In the genomic region with DNA sequence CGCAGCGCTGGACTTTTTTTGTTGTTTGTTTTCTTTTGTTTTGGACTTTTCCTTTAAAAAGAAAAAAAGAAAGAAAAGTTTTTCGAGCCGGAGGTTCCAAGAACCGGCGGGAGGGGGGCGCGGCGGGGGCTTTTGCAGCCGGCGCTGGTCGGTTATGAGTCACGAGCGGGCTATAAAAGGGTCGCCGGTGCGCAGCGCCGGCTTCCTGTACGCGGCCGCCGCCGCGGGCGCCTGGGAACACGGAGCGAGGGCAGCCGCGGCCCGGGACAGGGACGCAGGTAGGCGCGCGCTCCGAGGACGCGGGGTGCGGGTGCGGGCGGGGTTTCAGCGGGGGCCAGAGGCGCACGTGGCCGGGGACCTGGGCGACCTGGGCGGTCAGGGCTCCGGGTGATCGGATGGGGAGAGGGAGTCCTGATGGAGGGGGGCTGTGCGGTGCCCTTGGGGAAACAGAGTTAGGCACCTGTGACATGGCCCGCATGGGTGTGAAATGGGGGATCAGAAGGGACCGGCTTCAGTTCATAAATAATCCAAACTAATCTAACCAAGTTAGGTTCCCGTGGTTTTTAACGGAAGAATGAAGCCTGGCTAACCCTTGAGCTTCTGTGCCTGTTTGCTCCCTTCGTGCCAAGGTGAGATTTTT, we compare ENCODE assay signal across 8 mouse cellular contexts. TPM values are rescaled to one million over a fixed set of nuclear protein-coding genes. Genes with fewer than 3 reads are reported as not detected.
DNase-seq lines count a peak whose midpoint lies in the region; ATAC-seq lines count a peak whose summit lies in the region.

No protein-coding gene starts in this region.

- under 1% methylated on average over 55 of the region's 55 CpGs for WGBS in embryonic facial prominence, embryonic 12.5 days
- WGBS in heart, embryonic 16.5 days = under 1% methylated on average over 55 of the region's 55 CpGs

- H3K4me2 ChIP-seq in embryonic facial prominence, embryonic 12.5 days (replicated peaks) = peak overlapping the region; percentile 98
- peak overlapping the region; percentile 99 for H3K4me2 ChIP-seq in heart, embryonic 16.5 days (ENCODE audit: low read depth, low read length)

- no peaks in the 10 kb centered on the region for H3K4me1 ChIP-seq in embryonic facial prominence, embryonic 12.5 days
- H3K4me1 ChIP-seq in heart, embryonic 16.5 days (ENCODE audit: control insufficient read depth, insufficient read depth, low read length) = no peaks in the 10 kb centered on the region; the same call in 1 of the 2 replicates
- H3K4me1 ChIP-seq in megakaryocyte, embryonic 14.5 days = peaks cover 16% of the 10 kb centered on the region

- no peaks in the 10 kb centered on the region for H3K9me3 ChIP-seq in embryonic facial prominence, embryonic 12.5 days
- no peaks in the 10 kb centered on the region for H3K9me3 ChIP-seq in heart, embryonic 16.5 days (replicated peaks; ENCODE audit: control insufficient read depth, low read length)
- no peaks in the 10 kb centered on the region for H3K9me3 ChIP-seq in megakaryocyte, embryonic 14.5 days

- no peak overlapping the region for H3K27ac ChIP-seq in embryonic facial prominence, embryonic 12.5 days
- no peak overlapping the region for H3K27ac ChIP-seq in heart, embryonic 16.5 days (ENCODE audit: low read length)

- peak overlapping the region; percentile 59 for H3K9ac ChIP-seq in embryonic facial prominence, embryonic 12.5 days
- peak overlapping the region; percentile 79 for H3K9ac ChIP-seq in heart, embryonic 16.5 days (ENCODE audit: low read length)

- DNase-seq in heart, adult 11 months = peak; percentile 95
- no peak for DNase-seq in heart, adult 8-10 months (ENCODE audit: low spot score)
- DNase-seq in kidney, postnatal 14 days = peak; percentile 72
- peak; percentile 50 to 65 for DNase-seq in spleen, adult 18-20 months
- DNase-seq in left cerebral cortex, adult 18-20 months (ENCODE audit: low spot score in 2 of 2) = no peak

- ATAC-seq in embryonic facial prominence, embryonic 12.5 days (ENCODE audit: insufficient number of reproducible peaks, insufficient read depth, low FRiP score, low TSS enrichment) = peak; percentile 70; the same call in 1 of the 2 replicates
- peak; percentile 86 for ATAC-seq in heart, embryonic 16.5 days (replicated peaks; ENCODE audit: extremely low read depth, insufficient read depth, low FRiP score)

- H3K36me3 ChIP-seq in embryonic facial prominence, embryonic 12.5 days = no peaks in the 10 kb centered on the region
- no peaks in the 10 kb centered on the region for H3K36me3 ChIP-seq in heart, embryonic 16.5 days (ENCODE audit: control insufficient read depth, insufficient read depth)
- H3K36me3 ChIP-seq in megakaryocyte, embryonic 14.5 days (replicated peaks; ENCODE audit: low read length) = no peaks in the 10 kb centered on the region

- H3K27me3 ChIP-seq in embryonic facial prominence, embryonic 12.5 days = peaks cover 8% of the 10 kb centered on the region; the same call in 1 of the 2 replicates
- H3K27me3 ChIP-seq in heart, embryonic 16.5 days (ENCODE audit: control insufficient read depth, insufficient read depth, low read length) = peaks cover 3% of the 10 kb centered on the region; the same call in 1 of the 2 replicates
- H3K27me3 ChIP-seq in megakaryocyte, embryonic 14.5 days (replicated peaks) = peaks cover 50% of the 10 kb centered on the region

- peak overlapping the region; percentile 67 for H3K4me3 ChIP-seq in embryonic facial prominence, embryonic 12.5 days
- H3K4me3 ChIP-seq in heart, embryonic 16.5 days (ENCODE audit: low read length) = peak overlapping the region; percentile 68
- H3K4me3 ChIP-seq in megakaryocyte, embryonic 14.5 days (replicated peaks) = peak overlapping the region; percentile 93

RNA-seq across cellular contexts. Expression of a gene that starts 32.3 kb away (rescaled TPM):
- total RNA-seq in heart, adult 8-10 months (2022) = 10 to 100 TPM; 39.8 to 52.5 (median 45.3) TPM
- 43.6 and 45.0 TPM in 2 replicates for polyA plus RNA-seq in embryonic facial prominence, embryonic 12.5 days (2016; fragmentation: Nextera tagmentation; extraction: Ambion mirVana)
- 51.9 and 53.4 TPM in 2 replicates for polyA plus RNA-seq in heart, embryonic 16.5 days (2015; fragmentation: Nextera tagmentation; extraction: Ambion mirVana)
- 12.7 and 117 TPM in 2 replicates for polyA plus RNA-seq in megakaryocyte, embryonic 14.5 days (2012; ENCODE audit: insufficient read depth, low replicate concordance)
- 10 to 100 TPM; 22.2 to 22.9 TPM for total RNA-seq in left cerebral cortex, adult 18-20 months (2021)

Comparison
In these comparisons a context has a peak if more than half of its experiments do, and no peak if none do; other contexts are left out.
1. DNase-seq: peak in heart, adult 11 months (single experiment), kidney, postnatal 14 days (single experiment) and spleen, adult 18-20 months (2 of 2); none in heart, adult 8-10 months (single experiment) and left cerebral cortex, adult 18-20 months (0 of 2).
2. Peak in every context shown above with its lines, with median percentiles within 50 percentile points of each other: H3K4me3 ChIP-seq.